Mouse (Mus musculus): ENCODE results near the gene Tmem82. TPM values are rescaled to one million over a fixed set of nuclear protein-coding genes. Genes with fewer than 3 reads are reported as not detected.
A peak's percentile ranks its signal among the peaks of the same experiment; 100 is the strongest.

Tmem82 gene
- polyA plus RNA-seq, 1 experiment from 2014 or later: 0.41 TPM

- H3K9me3 ChIP-seq: no peaks in the 10 kb centered on the region
- no peaks in the 10 kb centered on the region for H3K36me3 ChIP-seq
- no peak overlapping the region for H3K4me2 ChIP-seq (replicated peaks)
- peaks cover 16% of the 10 kb centered on the region for H3K4me1 ChIP-seq
- no peak for ATAC-seq (ENCODE audit: low FRiP score, low read depth)
- H3K4me3 ChIP-seq: no peak overlapping the region
- no peak overlapping the region for H3K27ac ChIP-seq (replicated peaks)
- 68% methylated on average over 4 of the region's 4 CpGs for WGBS
- H3K27me3 ChIP-seq: peaks cover 28% of the 10 kb centered on the region
- H3K9ac ChIP-seq (replicated peaks): no peak overlapping the region
These were observed 14.5 kb downstream of the Tmem82 start for GRCm38 (mm10) chr4:141603921-141604320.

GRCm38 (mm10) chr4:141602523-141603223, 15.8 kb downstream of the Tmem82 start:
- Histone ChIP-seq H3K9me3 (no peaks in the 10 kb centered on the region), H3K27ac (replicated peaks) (no peak overlapping the region), H3K27me3 (peaks cover 37% of the 10 kb centered on the region), H3K4me1 (peaks cover 27% of the 10 kb centered on the region), H3K4me3 (no peak overlapping the region), H3K9ac (replicated peaks) (no peak overlapping the region), H3K4me2 (replicated peaks) (no peak overlapping the region), H3K36me3 (no peaks in the 10 kb centered on the region)
- no peak for ATAC-seq (ENCODE audit: low FRiP score, low read depth)
- 83% methylated on average over 11 of the region's 11 CpGs for WGBS

GRCm38 (mm10) chr4:141601148-141601862, 17.1 kb downstream of the Tmem82 start:
- Histone ChIP-seq H3K9ac (replicated peaks) (no peak overlapping the region), H3K27ac (replicated peaks) (no peak overlapping the region), H3K9me3 (no peaks in the 10 kb centered on the region), H3K4me3 (no peak overlapping the region), H3K4me2 (replicated peaks) (no peak overlapping the region), H3K4me1 (peaks cover 27% of the 10 kb centered on the region), H3K36me3 (no peaks in the 10 kb centered on the region), H3K27me3 (peaks cover 47% of the 10 kb centered on the region)
- ATAC-seq (ENCODE audit: low FRiP score, low read depth): no peak
- 69% methylated on average over 12 of the region's 12 CpGs for WGBS

- Histone ChIP-seq H3K27me3 (peaks cover 47% of the 10 kb centered on the region), H3K4me1 (peaks cover 27% of the 10 kb centered on the region)
These were observed 18.1 kb downstream of the Tmem82 start for GRCm38 (mm10) chr4:141600364-141600763.

GRCm38 (mm10) chr4:141599251-141600141, 18.9 kb downstream of the Tmem82 start:
- Histone ChIP-seq H3K27me3 (peaks cover 47% of the 10 kb centered on the region), H3K4me2 (replicated peaks) (peak overlapping the region; percentile 71), H3K9ac (replicated peaks) (peak overlapping the region; percentile 57), H3K27ac (replicated peaks) (peak overlapping the region; percentile 20; the same call in 1 of the 2 replicates), H3K36me3 (no peaks in the 10 kb centered on the region), H3K9me3 (no peaks in the 10 kb centered on the region), H3K4me1 (peaks cover 27% of the 10 kb centered on the region), H3K4me3 (peak overlapping the region; percentile 46)
- WGBS: 2% methylated on average over 37 of the region's 57 CpGs
- peak; percentile 51; the same call in 1 of the 2 replicates for ATAC-seq (ENCODE audit: low FRiP score, low read depth)

More at GRCm38 (mm10) chr4:141600364-141600763, 18.1 kb downstream of the Tmem82 start:
- H3K9ac ChIP-seq (replicated peaks): no peak overlapping the region
- H3K36me3 ChIP-seq: no peaks in the 10 kb centered on the region
- peak overlapping the region; percentile 71; the same call in 1 of the 2 replicates for H3K4me2 ChIP-seq (replicated peaks)
- no peak for ATAC-seq (ENCODE audit: low FRiP score, low read depth)
- no peaks in the 10 kb centered on the region for H3K9me3 ChIP-seq
- 16% methylated on average over 6 of the region's 6 CpGs for WGBS
- no peak overlapping the region for H3K4me3 ChIP-seq
- no peak overlapping the region for H3K27ac ChIP-seq (replicated peaks)

GRCm38 (mm10) chr4:141598894-141599250, 19.6 kb downstream of the Tmem82 start:
- under 1% methylated on average over 9 of the region's 9 CpGs for WGBS
- Histone ChIP-seq H3K27ac (replicated peaks) (peak overlapping the region; percentile 42), H3K4me3 (peak overlapping the region; percentile 46), H3K27me3 (peaks cover 47% of the 10 kb centered on the region), H3K9me3 (no peaks in the 10 kb centered on the region), H3K36me3 (no peaks in the 10 kb centered on the region), H3K4me1 (peaks cover 27% of the 10 kb centered on the region), H3K9ac (replicated peaks) (peak overlapping the region; percentile 57), H3K4me2 (replicated peaks) (peak overlapping the region; percentile 71)
- ATAC-seq (ENCODE audit: low FRiP score, low read depth): no peak

GRCm38 (mm10) chr4:141598199-141598893, 20.1 kb downstream of the Tmem82 start:
- H3K9ac ChIP-seq (replicated peaks): peak overlapping the region; percentile 37
- H3K36me3 ChIP-seq: no peaks in the 10 kb centered on the region
- H3K4me2 ChIP-seq (replicated peaks): peak overlapping the region; percentile 71
- H3K4me3 ChIP-seq: peak overlapping the region; percentile 46
- no peak for ATAC-seq (ENCODE audit: low FRiP score, low read depth)
- H3K27me3 ChIP-seq: peaks cover 47% of the 10 kb centered on the region
- 1% methylated on average over 18 of the region's 19 CpGs for WGBS
- H3K9me3 ChIP-seq: no peaks in the 10 kb centered on the region
- H3K4me1 ChIP-seq: peaks cover 27% of the 10 kb centered on the region
- peak overlapping the region; percentile 42; the same call in 1 of the 2 replicates for H3K27ac ChIP-seq (replicated peaks)

- 81% methylated on average over 8 of the region's 8 CpGs for WGBS
- ATAC-seq (ENCODE audit: low FRiP score, low read depth): no peak
- Histone ChIP-seq H3K4me1 (peaks cover 27% of the 10 kb centered on the region), H3K9ac (replicated peaks) (no peak overlapping the region; the same call in 1 of the 2 replicates), H3K9me3 (no peaks in the 10 kb centered on the region), H3K4me3 (no peak overlapping the region), H3K27me3 (peaks cover 47% of the 10 kb centered on the region), H3K27ac (replicated peaks) (no peak overlapping the region), H3K4me2 (replicated peaks) (no peak overlapping the region), H3K36me3 (no peaks in the 10 kb centered on the region)
These were observed 21.6 kb downstream of the Tmem82 start for GRCm38 (mm10) chr4:141596700-141597328.

- no peak overlapping the region for H3K4me3 ChIP-seq
- ATAC-seq (ENCODE audit: low FRiP score, low read depth): no peak
- WGBS: 83% methylated on average over 9 of the region's 9 CpGs
- H3K9ac ChIP-seq (replicated peaks): no peak overlapping the region
- no peak overlapping the region for H3K27ac ChIP-seq (replicated peaks)
- no peaks in the 10 kb centered on the region for H3K9me3 ChIP-seq
- no peaks in the 10 kb centered on the region for H3K36me3 ChIP-seq
- H3K4me2 ChIP-seq (replicated peaks): no peak overlapping the region
- peaks cover 27% of the 10 kb centered on the region for H3K4me1 ChIP-seq
- H3K27me3 ChIP-seq: peaks cover 38% of the 10 kb centered on the region
These were observed 22.7 kb downstream of the Tmem82 start for GRCm38 (mm10) chr4:141595605-141596268.

- ATAC-seq (ENCODE audit: low FRiP score, low read depth): no peak
- H3K4me2 ChIP-seq (replicated peaks): no peak overlapping the region
These were observed 23.3 kb downstream of the Tmem82 start for GRCm38 (mm10) chr4:141595138-141595537.

More at GRCm38 (mm10) chr4:141595138-141595537, 23.3 kb downstream of the Tmem82 start:
- H3K9ac ChIP-seq (replicated peaks): no peak overlapping the region
- H3K27ac ChIP-seq (replicated peaks): no peak overlapping the region
- H3K27me3 ChIP-seq: peaks cover 32% of the 10 kb centered on the region
- no peaks in the 10 kb centered on the region for H3K36me3 ChIP-seq
- H3K4me3 ChIP-seq: no peak overlapping the region
- peaks cover 24% of the 10 kb centered on the region for H3K4me1 ChIP-seq
- WGBS: 96% methylated on average over 11 of the region's 11 CpGs
- H3K9me3 ChIP-seq: no peaks in the 10 kb centered on the region
